Mouse (Mus musculus) urinary bladder, postnatal 10 days (tissue): ENCODE measurements around the gene Fignl1.

ENCODE experiments used
- DNase-seq: peaks from one replicate; pipeline ENCODE4 v3.0.0; 2022; ENCODE audit warnings: low spot score

Gene Fignl1

GRCm38 (mm10) chr11:11808820-11809403, at the start of gene Fignl1:
TSS of gene Fignl1 (minus strand) at chr11:11808962.
- DNase-seq: peak; percentile 87

GRCm38 (mm10) chr11:11856959-11857358, 48.2 kb upstream of the Fignl1 start:
- no peak for DNase-seq

- DNase-seq: no peak
Measured at GRCm38 (mm10) chr11:11855685-11856131, 46.9 kb upstream of the Fignl1 start.

GRCm38 (mm10) chr11:11855061-11855672, 46.4 kb upstream of the Fignl1 start:
- DNase-seq: no peak

GRCm38 (mm10) chr11:11853731-11854461, 45.1 kb upstream of the Fignl1 start:
- DNase-seq: no peak

- DNase-seq: no peak
Measured at GRCm38 (mm10) chr11:11851957-11852505, 43.3 kb upstream of the Fignl1 start.

- DNase-seq: no peak
Measured at GRCm38 (mm10) chr11:11850476-11851267, 41.9 kb upstream of the Fignl1 start.

- no peak for DNase-seq
Measured at GRCm38 (mm10) chr11:11849513-11850311, 41.0 kb upstream of the Fignl1 start.

GRCm38 (mm10) chr11:11848467-11848866, 39.7 kb upstream of the Fignl1 start:
- DNase-seq: no peak

- no peak for DNase-seq
Measured at GRCm38 (mm10) chr11:11845044-11845443, 36.3 kb upstream of the Fignl1 start.

- peak; percentile 32 for DNase-seq
Measured at GRCm38 (mm10) chr11:11844367-11844971, 35.7 kb upstream of the Fignl1 start.

GRCm38 (mm10) chr11:11841590-11841989, 32.8 kb upstream of the Fignl1 start:
- no peak for DNase-seq

- no peak for DNase-seq
Measured at GRCm38 (mm10) chr11:11840746-11841145, 32.0 kb upstream of the Fignl1 start.

- no peak for DNase-seq
Measured at GRCm38 (mm10) chr11:11839874-11840273, 31.1 kb upstream of the Fignl1 start.

GRCm38 (mm10) chr11:11837384-11837783, 28.6 kb upstream of the Fignl1 start:
- no peak for DNase-seq

- DNase-seq: no peak
Measured at GRCm38 (mm10) chr11:11836713-11837370, 28.1 kb upstream of the Fignl1 start.

- DNase-seq: no peak
Measured at GRCm38 (mm10) chr11:11836262-11836661, 27.5 kb upstream of the Fignl1 start.

GRCm38 (mm10) chr11:11835791-11836190, 27.0 kb upstream of the Fignl1 start:
- DNase-seq: no peak

GRCm38 (mm10) chr11:11835361-11835760, 26.6 kb upstream of the Fignl1 start:
- no peak for DNase-seq

- no peak for DNase-seq
Measured at GRCm38 (mm10) chr11:11833100-11833499, 24.3 kb upstream of the Fignl1 start.
